Mouse (Mus musculus): ENCODE results near the gene Cspg4.

Cspg4 gene

GRCm38 (mm10) chr9:56864832-56865231, at the start of gene Cspg4:
Gene Cspg4 (plus strand): TSS chr9:56865033.
- no peak for DNase-seq (ENCODE audit: low read depth)

- no peak for DNase-seq (ENCODE audit: low read depth)
Observed at GRCm38 (mm10) chr9:56824900-56825299, 39.9 kb upstream of the Cspg4 start.

- DNase-seq (ENCODE audit: low read depth) = no peak
Observed at GRCm38 (mm10) chr9:56825476-56826213, 39.2 kb upstream of the Cspg4 start.

- DNase-seq (ENCODE audit: low read depth) = no peak
Observed at GRCm38 (mm10) chr9:56828146-56828545, 36.7 kb upstream of the Cspg4 start.

GRCm38 (mm10) chr9:56828841-56829240, 36.0 kb upstream of the Cspg4 start:
- DNase-seq (ENCODE audit: low read depth) = no peak

GRCm38 (mm10) chr9:56830162-56830561, 34.7 kb upstream of the Cspg4 start:
- no peak for DNase-seq (ENCODE audit: low read depth)

GRCm38 (mm10) chr9:56831904-56832303, 32.9 kb upstream of the Cspg4 start:
- DNase-seq (ENCODE audit: low read depth) = no peak

- no peak for DNase-seq (ENCODE audit: low read depth)
Observed at GRCm38 (mm10) chr9:56832900-56833299, 31.9 kb upstream of the Cspg4 start.

- no peak for DNase-seq (ENCODE audit: low read depth)
Observed at GRCm38 (mm10) chr9:56835152-56835551, 29.7 kb upstream of the Cspg4 start.

- no peak for DNase-seq (ENCODE audit: low read depth)
Observed at GRCm38 (mm10) chr9:56840721-56841120, 24.1 kb upstream of the Cspg4 start.

- DNase-seq (ENCODE audit: low read depth) = no peak
Observed at GRCm38 (mm10) chr9:56841864-56842263, 23.0 kb upstream of the Cspg4 start.

GRCm38 (mm10) chr9:56842303-56842719, 22.5 kb upstream of the Cspg4 start:
- no peak for DNase-seq (ENCODE audit: low read depth)

- peak; percentile 56 for DNase-seq (ENCODE audit: low read depth)
Observed at GRCm38 (mm10) chr9:56843679-56844188, 21.1 kb upstream of the Cspg4 start.

- no peak for DNase-seq (ENCODE audit: low read depth)
Observed at GRCm38 (mm10) chr9:56844644-56845043, 20.2 kb upstream of the Cspg4 start.

GRCm38 (mm10) chr9:56847523-56847922, 17.3 kb upstream of the Cspg4 start:
- DNase-seq (ENCODE audit: low read depth) = peak; percentile 52

- no peak for DNase-seq (ENCODE audit: low read depth)
Observed at GRCm38 (mm10) chr9:56850128-56850904, 14.5 kb upstream of the Cspg4 start.

- DNase-seq (ENCODE audit: low read depth) = no peak
Observed at GRCm38 (mm10) chr9:56850905-56851252, 14.0 kb upstream of the Cspg4 start.

- no peak for DNase-seq (ENCODE audit: low read depth)
Observed at GRCm38 (mm10) chr9:56851778-56852177, 13.1 kb upstream of the Cspg4 start.

- DNase-seq (ENCODE audit: low read depth) = no peak
Observed at GRCm38 (mm10) chr9:56857463-56857862, 7.4 kb upstream of the Cspg4 start.

GRCm38 (mm10) chr9:56860035-56860434, 4.8 kb upstream of the Cspg4 start:
- no peak for DNase-seq (ENCODE audit: low read depth)

GRCm38 (mm10) chr9:56860486-56861269, 4.2 kb upstream of the Cspg4 start:
- no peak for DNase-seq (ENCODE audit: low read depth)

GRCm38 (mm10) chr9:56862863-56863262, 2.0 kb upstream of the Cspg4 start:
- DNase-seq (ENCODE audit: low read depth) = no peak
